Mouse (Mus musculus) E14TG2a.4 (cell line): ENCODE measurements around the gene Pycr1.

ENCODE experiments used
- H3K27me3 ChIP-seq: 2 replicates; pipeline ENCODE4 v1.6.1; 2014; ENCODE audit warnings: low read length, control low read depth; ENCODE audit not compliant: insufficient read depth
- H3K36me3 ChIP-seq: 2 replicates; pipeline ENCODE4 v1.6.1; 2014; ENCODE audit warnings: low read length, control low read depth; ENCODE audit not compliant: insufficient read depth
- H3K4me1 ChIP-seq: replicated peaks from 2 replicates; pipeline ENCODE4 v1.6.1; 2014; ENCODE audit warnings: low read depth, low read length, control low read depth
- H3K4me3 ChIP-seq: replicated peaks from 2 replicates; pipeline ENCODE4 v1.5.1; 2014; ENCODE audit warnings: mild to moderate bottlenecking, low read length
- H3K9me3 ChIP-seq: 2 replicates; pipeline ENCODE4 v1.6.1; 2014; ENCODE audit warnings: low read length, control low read depth
- CTCF ChIP-seq: conservative IDR thresholded peaks from 2 replicates; pipeline ENCODE4 v1.5.1; 2014; ENCODE audit warnings: low read length
- NANOG ChIP-seq: IDR thresholded peaks from 2 replicates; pipeline ENCODE4 v1.6.1; 2014; ENCODE audit warnings: borderline replicate concordance, low read length, mixed read lengths
- POU5F1 ChIP-seq: IDR thresholded peaks from 2 replicates; pipeline ENCODE4 v1.6.1; 2014; ENCODE audit warnings: low read length, borderline replicate concordance

The Pycr1 gene

DNA sequence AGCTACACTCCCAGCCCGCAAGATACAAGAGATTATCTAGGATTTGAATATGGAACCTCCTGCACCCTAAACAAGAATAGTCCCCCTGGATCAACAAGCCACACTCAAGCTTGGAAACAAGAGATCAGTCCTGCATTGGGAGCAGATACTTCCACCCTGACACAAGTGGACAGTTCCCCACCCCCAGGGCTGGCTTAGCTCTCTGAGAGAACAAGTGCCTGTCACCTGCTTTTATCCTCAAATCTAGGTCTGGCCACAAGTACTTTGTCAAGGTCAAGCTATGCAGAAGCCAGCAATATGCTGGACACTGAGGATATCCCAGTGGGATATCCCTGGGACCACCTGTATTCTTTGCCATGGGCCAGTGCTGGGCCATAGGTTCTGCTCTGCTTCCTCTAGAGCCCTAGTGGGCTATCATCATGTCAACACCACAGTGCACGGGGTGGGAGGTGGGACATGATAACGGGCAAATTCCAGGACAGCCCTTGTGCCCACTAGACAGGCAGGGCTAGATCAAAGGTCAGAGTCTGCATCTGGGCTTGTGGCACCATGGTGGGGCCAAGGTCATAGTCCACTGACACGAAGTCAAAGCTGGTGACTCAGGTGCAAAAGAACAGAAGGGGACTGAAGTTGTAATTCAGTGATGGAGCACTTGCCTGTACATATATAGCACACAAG is 26.8 kb downstream of the Pycr1 start:
- no peak for TF ChIP-seq CTCF
- TF ChIP-seq POU5F1, result no peak
- no peak for TF ChIP-seq NANOG
- Histone ChIP-seq H3K36me3 (peaks cover 82% of the 10 kb centered on the region), H3K9me3 (no peaks in the 10 kb centered on the region), H3K27me3 (no peaks in the 10 kb centered on the region), H3K4me3 (peak overlapping the region; percentile 95), H3K4me1 (peaks cover 85% of the 10 kb centered on the region)

DNA sequence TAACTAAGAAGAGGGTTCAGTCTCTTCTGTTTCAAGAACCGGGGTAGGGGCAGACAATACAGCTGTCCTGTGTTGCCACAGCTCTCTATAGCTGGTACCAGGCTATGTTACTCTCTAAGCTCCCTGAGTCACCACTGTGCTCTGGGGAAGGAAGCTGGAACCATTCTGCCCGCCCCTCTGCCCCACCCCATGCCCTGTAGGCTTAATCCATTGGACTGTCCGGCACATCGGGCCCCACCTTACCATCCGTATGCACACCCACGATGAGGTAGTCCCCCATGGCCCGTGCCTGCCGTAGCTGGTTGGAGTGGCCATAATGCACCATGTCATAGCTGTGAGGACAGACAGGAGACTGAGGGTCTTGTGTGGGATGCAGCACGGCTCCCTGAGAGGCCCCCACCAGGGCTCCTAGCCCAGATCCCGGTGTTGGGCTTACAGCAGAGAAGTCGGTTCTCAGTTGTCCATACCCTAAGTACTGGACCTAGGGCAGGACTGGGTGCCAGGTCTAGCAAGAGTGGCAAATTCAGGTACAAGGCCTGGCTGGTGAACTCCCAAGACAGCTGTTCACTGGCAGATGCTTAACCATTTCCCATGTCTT is 27.9 kb downstream of the Pycr1 start:
- Histone ChIP-seq H3K4me3 (peak overlapping the region; percentile 17; the same call in 1 of the 2 replicates), H3K36me3 (peaks cover 82% of the 10 kb centered on the region), H3K9me3 (no peaks in the 10 kb centered on the region), H3K27me3 (no peaks in the 10 kb centered on the region), H3K4me1 (peaks cover 86% of the 10 kb centered on the region)
- TF ChIP-seq NANOG (no peak), POU5F1 (no peak), CTCF (no peak)

DNA sequence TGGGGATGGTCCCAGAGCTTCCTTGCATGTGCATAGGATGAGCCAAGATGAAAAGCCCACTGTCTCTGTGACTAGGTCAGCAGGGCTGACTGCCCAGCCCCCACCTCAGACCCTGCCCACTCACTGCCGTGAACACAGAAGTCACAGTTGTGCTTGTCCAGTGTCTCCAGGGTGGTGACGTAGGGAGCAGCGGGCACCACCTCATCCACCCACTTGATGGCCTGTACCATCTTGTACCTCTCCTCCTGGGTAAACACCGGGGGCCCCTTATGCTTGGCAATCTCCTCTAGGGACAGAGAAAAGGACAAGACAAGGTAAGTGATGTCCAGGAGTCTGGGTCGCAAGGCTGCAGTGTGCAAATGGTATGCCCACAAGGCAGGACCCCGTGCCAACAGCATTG is 28.4 kb downstream of the Pycr1 start:
- Histone ChIP-seq H3K4me1 (peaks cover 86% of the 10 kb centered on the region), H3K27me3 (no peaks in the 10 kb centered on the region), H3K9me3 (no peaks in the 10 kb centered on the region), H3K36me3 (peaks cover 82% of the 10 kb centered on the region), H3K4me3 (no peak overlapping the region; the same call in 1 of the 2 replicates)
- no peak for TF ChIP-seq NANOG
- TF ChIP-seq CTCF, result no peak
- TF ChIP-seq POU5F1, result no peak

DNA sequence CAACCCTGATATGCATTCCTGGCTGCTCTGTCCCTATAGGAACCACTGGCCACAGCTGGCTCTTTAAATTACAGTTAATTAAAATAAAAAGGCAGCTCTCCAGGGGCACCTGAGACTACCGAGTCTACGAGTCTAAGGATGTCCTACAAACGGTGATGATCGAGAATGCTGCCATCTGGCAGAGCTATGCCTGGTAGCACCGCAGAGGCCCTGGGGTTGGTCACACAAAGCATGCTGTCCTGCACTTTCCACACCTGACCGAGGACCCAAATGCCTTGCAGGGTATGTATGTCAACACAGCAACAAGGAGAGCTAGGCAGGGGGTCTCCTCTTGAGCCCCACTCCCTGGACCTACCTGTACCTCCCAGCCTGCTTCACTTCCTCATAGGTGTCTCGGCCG is 29.6 kb downstream of the Pycr1 start:
- no peak for TF ChIP-seq CTCF
- H3K36me3 ChIP-seq, result peaks cover 78% of the 10 kb centered on the region
- no peaks in the 10 kb centered on the region for H3K9me3 ChIP-seq
- no peaks in the 10 kb centered on the region for H3K27me3 ChIP-seq
- H3K4me3 ChIP-seq, result no peak overlapping the region
- peaks cover 89% of the 10 kb centered on the region for H3K4me1 ChIP-seq

DNA sequence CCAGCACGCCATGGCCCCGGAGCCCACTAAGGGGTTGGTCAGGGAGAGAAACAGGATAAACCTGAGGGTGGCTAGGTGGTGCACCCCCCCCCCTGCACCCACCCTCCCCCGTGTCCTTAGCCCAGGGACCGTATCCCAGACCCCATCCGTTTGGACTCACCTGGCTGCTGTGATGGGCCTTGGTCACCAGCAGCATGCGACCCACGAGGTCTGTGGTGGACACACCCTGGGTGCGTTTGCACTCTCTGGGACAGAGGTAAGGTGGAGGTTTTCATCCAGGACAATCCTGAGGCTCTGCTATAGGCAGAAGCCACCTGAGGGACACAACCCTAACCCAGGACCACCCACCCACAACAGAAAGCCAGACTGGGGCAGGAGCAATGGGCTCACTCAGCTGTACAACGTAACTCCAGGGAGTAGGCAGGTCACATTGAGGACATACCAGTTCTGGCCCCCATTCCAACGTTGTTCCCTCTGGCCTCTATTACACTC is 30.0 kb downstream of the Pycr1 start:
- Histone ChIP-seq H3K4me1 (peaks cover 89% of the 10 kb centered on the region), H3K36me3 (peaks cover 73% of the 10 kb centered on the region), H3K4me3 (no peak overlapping the region), H3K9me3 (no peaks in the 10 kb centered on the region), H3K27me3 (no peaks in the 10 kb centered on the region)
- TF ChIP-seq NANOG (no peak), CTCF (no peak), POU5F1 (no peak)

DNA sequence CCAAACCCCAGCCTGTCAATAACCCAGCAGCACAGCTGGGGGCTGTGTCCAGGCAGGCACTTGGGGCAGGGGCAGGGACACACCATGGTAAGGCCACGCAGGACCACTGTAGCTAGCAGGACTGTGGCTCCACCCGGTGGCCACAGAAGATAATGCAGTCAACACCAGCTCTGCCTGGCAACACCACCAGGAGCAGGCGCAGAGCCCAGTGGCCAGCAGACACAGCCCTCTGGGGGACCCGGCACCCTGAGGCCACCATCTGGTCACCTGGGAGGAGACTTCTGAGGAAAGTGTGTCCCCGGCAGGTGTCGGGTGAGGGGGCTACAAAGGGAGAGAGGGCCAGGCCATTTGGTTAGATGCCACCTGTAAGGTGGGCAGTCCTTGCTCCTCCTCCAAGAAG is 30.8 kb downstream of the Pycr1 start:
- H3K4me1 ChIP-seq, result peaks cover 90% of the 10 kb centered on the region
- H3K36me3 ChIP-seq, result peaks cover 70% of the 10 kb centered on the region
- no peaks in the 10 kb centered on the region for H3K27me3 ChIP-seq
- peak; percentile 66 for TF ChIP-seq CTCF
- no peak for TF ChIP-seq NANOG
- no peak overlapping the region for H3K4me3 ChIP-seq
- no peaks in the 10 kb centered on the region for H3K9me3 ChIP-seq

DNA sequence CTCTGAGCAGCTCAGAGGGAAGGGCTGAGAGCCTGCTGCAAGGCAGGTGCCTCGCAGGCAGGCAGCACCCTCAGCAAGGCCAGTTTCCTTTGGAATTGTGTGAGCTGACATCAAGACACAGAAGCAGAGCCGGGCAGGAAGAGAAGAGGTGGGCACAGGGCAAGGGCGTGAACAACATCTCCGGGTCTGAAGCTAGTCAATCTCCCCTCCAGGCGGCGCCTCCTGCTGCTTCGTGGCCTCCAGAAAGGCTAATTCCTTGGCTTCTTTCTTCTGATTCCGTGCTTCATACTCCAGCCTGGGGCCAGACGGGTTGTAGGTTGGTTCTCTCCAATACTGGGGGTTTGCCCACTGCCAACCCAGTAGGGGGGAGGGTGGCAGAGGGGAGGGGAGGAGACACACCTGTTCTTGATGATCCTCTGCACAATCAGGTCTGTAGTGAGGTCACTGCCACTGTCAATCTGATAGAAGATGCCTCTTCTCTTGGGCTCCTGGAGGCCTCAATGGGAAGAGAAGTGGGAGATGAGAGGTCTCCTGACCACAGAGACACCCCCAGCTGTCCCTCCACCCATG is 33.0 kb downstream of the Pycr1 start:
- Histone ChIP-seq H3K36me3 (peaks cover 79% of the 10 kb centered on the region), H3K4me3 (no peak overlapping the region), H3K4me1 (peaks cover 92% of the 10 kb centered on the region), H3K9me3 (no peaks in the 10 kb centered on the region), H3K27me3 (0 out of 2 replicates have a peak, but pooled peaks cover 2% of the 10 kb centered on the region)
- TF ChIP-seq NANOG (no peak), CTCF (no peak), POU5F1 (no peak)

DNA sequence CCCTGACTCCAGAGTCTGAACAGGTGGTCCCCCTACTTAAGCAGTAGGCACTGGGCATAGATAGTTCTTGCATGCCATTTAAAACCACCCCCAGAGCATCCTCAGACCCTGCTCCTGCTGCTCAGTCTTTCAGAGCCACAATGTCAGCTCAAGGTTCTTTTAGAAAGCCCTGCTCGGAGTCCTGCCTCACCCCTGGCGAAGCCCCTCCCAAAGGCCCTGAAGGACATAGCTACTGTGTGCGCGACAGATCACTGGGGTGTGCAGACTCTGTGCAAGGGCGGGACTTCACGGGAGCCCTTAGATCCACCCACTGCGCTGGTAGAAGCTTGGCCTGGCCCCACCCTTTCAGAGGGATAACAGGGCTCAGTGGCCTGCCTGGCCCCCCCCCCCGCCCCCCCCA is 34.3 kb downstream of the Pycr1 start:
- Histone ChIP-seq H3K36me3 (peaks cover 79% of the 10 kb centered on the region), H3K4me1 (peaks cover 81% of the 10 kb centered on the region), H3K27me3 (0 out of 2 replicates have a peak, but pooled peaks cover 2% of the 10 kb centered on the region), H3K9me3 (no peaks in the 10 kb centered on the region), H3K4me3 (peak overlapping the region; percentile 72)
- TF ChIP-seq POU5F1, result no peak
- TF ChIP-seq NANOG, result no peak
- TF ChIP-seq CTCF, result no peak
